Mouse (Mus musculus): ENCODE data around the gene Btf3.

- TF ChIP-seq POLR2A (IDR thresholded peaks at IDR 0.05; ENCODE audit: extremely low read depth, insufficient read depth, low read length) (no peak), CTCF (IDR thresholded peaks at IDR 0.05; ENCODE audit: extremely low read depth, insufficient read depth, low read length) (no peak)
Measured at GRCm38 (mm10) chr13:98276253-98276652, 40.6 kb downstream of the Btf3 start.
